Mouse (Mus musculus) kidney, postnatal 0 days (tissue): Measurements from ENCODE around the gene Dis3l2. TPM values are rescaled to one million over a fixed set of nuclear protein-coding genes. Genes with fewer than 3 reads are reported as not detected.
A peak's percentile ranks its signal among the peaks of the same experiment; 100 is the strongest.

Experiments used
- ATAC-seq: fragments of 200-750 bp; cut with Nextera tagmentation; replicated peaks from 2 replicates; pipeline ENCODE4 v1.8.0; 2017; ENCODE audit warnings: low read depth, moderate number of reproducible peaks, moderate TSS enrichment, moderate library complexity; ENCODE audit not compliant: low FRiP score
- DNase-seq: peaks from one replicate; pipeline ENCODE4 v3.0.0-alpha.2; 2016; ENCODE audit warnings: low spot score
- H3K27ac ChIP-seq: fragments of 300-500 bp; sonication (generic); 2 replicates; pipeline ENCODE4 v1.5.1; 2014; ENCODE audit warnings: mild to moderate bottlenecking
- H3K27me3 ChIP-seq: fragments of 300-500 bp; sonication (generic); 2 replicates; pipeline ENCODE4 v1.6.1; 2014; ENCODE audit warnings: low read length, mixed read lengths; ENCODE audit not compliant: insufficient read depth
- H3K36me3 ChIP-seq: fragments of 300-500 bp; sonication (generic); 2 replicates; pipeline ENCODE4 v1.6.1; 2014; ENCODE audit warnings: low read length, mixed read lengths; ENCODE audit not compliant: insufficient read depth
- H3K4me1 ChIP-seq: fragments of 300-500 bp; sonication (generic); replicated peaks from 2 replicates; pipeline ENCODE4 v1.6.1; 2014; ENCODE audit warnings: antibody characterized with exemption, low read length, mixed read lengths; ENCODE audit not compliant: insufficient read depth
- H3K4me2 ChIP-seq: fragments of 300-500 bp; sonication (generic); 2 replicates; pipeline ENCODE4 v1.6.1; 2014; ENCODE audit warnings: mild to moderate bottlenecking, low read length, moderate library complexity, mixed read lengths
- H3K4me3 ChIP-seq: fragments of 300-500 bp; sonication (generic); replicated peaks from 2 replicates; pipeline ENCODE4 v1.5.1; 2014; ENCODE audit warnings: low read depth, low read length
- H3K9ac ChIP-seq: fragments of 300-500 bp; sonication (generic); 2 replicates; pipeline ENCODE4 v1.6.1; 2014; ENCODE audit warnings: low read depth, low read length
- H3K9me3 ChIP-seq: fragments of 300-500 bp; sonication (generic); replicated peaks from 2 replicates; pipeline ENCODE4 v1.6.1; 2016; ENCODE audit warnings: low read length, inconsistent platforms, mixed read lengths
- CTCF ChIP-seq: IDR thresholded peaks from 2 replicates; pipeline ENCODE4 v1.5.1; 2016; ENCODE audit warnings: antibody characterized with exemption, low read depth, mild to moderate bottlenecking, moderate library complexity
- WGBS: fragments of 180-500 bp; shearing (Covaris S2); extraction: QIAGEN DNeasy Blood & Tissue Kit; methylation state at CpG from one replicate; pipeline ENCODE4 v1.1.7; 2014; 5-methylcytosine and 5-hydroxymethylcytosine counted together
- polyA plus RNA-seq: library from polyadenylated mRNA; unstranded; fragments of >200 nt; fragmentation: Nextera tagmentation; extraction: Ambion mirVana; gene quantifications from 2 replicates; pipeline ENCODE4 v1.2.1, GENCODE M21; 2015

Dis3l2 gene
- polyA plus RNA-seq, 1 experiment from 2014 or later = 20.9 TPM

- ATAC-seq (no peak), DNase-seq (no peak)
- peak; percentile 28; the same call in 1 of the 2 replicates for TF ChIP-seq CTCF
- 0 out of 2 replicates have a peak, but pooled peaks cover 5% of the 10 kb centered on the region for H3K4me1 ChIP-seq
- WGBS = 31% methylated on average over 2 of the region's 2 CpGs
- no peak overlapping the region for H3K4me3 ChIP-seq
- no peaks in the 10 kb centered on the region for H3K36me3 ChIP-seq
- H3K27ac ChIP-seq = no peak overlapping the region
- no peak overlapping the region for H3K4me2 ChIP-seq
- H3K9ac ChIP-seq = no peak overlapping the region
- H3K9me3 ChIP-seq = no peaks in the 10 kb centered on the region
- H3K27me3 ChIP-seq = no peaks in the 10 kb centered on the region
These were observed 4.9 kb upstream of the Dis3l2 start for GRCm38 (mm10) chr1:86698721-86699120.

- H3K4me1 ChIP-seq = 0 out of 2 replicates have a peak, but pooled peaks cover 5% of the 10 kb centered on the region
- H3K4me3 ChIP-seq = no peak overlapping the region
- ATAC-seq (no peak), DNase-seq (no peak)
- no peak overlapping the region for H3K4me2 ChIP-seq
- no peak overlapping the region for H3K27ac ChIP-seq
- no peaks in the 10 kb centered on the region for H3K36me3 ChIP-seq
- no peaks in the 10 kb centered on the region for H3K9me3 ChIP-seq
- H3K27me3 ChIP-seq = no peaks in the 10 kb centered on the region
- whole genome bisulfite sequencing = 69% methylated on average over 11 of the region's 11 CpGs
- peak; percentile 19; the same call in 1 of the 2 replicates for TF ChIP-seq CTCF
- H3K9ac ChIP-seq = no peak overlapping the region
These were observed 4.1 kb upstream of the Dis3l2 start for GRCm38 (mm10) chr1:86699346-86700136.

DNA sequence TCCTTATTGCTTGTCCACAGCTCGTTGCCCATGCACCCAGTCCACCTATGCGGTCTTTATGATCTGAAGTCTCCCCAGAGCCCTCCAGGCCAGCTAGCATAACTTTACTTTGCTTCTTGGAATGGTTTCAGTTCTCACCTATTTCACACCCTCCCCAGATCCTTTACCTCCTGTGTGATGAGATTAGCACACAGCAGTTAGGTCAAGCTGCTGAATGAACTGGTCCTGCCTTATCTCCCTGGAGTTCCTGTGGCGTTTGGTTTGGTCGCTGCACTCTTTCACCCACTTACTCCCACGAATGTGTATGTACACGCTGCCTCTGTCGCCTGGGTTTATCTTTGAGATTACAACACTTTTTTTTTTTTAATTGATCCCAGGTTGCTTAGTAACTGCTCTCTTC, 3.2 kb upstream of the Dis3l2 start:
- H3K36me3 ChIP-seq = no peaks in the 10 kb centered on the region
- no peaks in the 10 kb centered on the region for H3K9me3 ChIP-seq
- H3K4me1 ChIP-seq = 0 out of 2 replicates have a peak, but pooled peaks cover 5% of the 10 kb centered on the region
- no peaks in the 10 kb centered on the region for H3K27me3 ChIP-seq
- DNase-seq = no peak
- H3K4me2 ChIP-seq = no peak overlapping the region
- no peak for ATAC-seq
- no peak overlapping the region for H3K27ac ChIP-seq
- no peak overlapping the region for H3K4me3 ChIP-seq
- 77% methylated on average over 7 of the region's 7 CpGs for WGBS
- TF ChIP-seq CTCF = no peak
- no peak overlapping the region for H3K9ac ChIP-seq

GRCm38 (mm10) chr1:86703965-86704326, 338 bp downstream of the Dis3l2 start:
- no peak for DNase-seq

GRCm38 (mm10) chr1:86705461-86705860, 1.9 kb downstream of the Dis3l2 start:
- 86% methylated on average over 3 of the region's 3 CpGs for WGBS
- no peak overlapping the region for H3K27ac ChIP-seq
- 0 out of 2 replicates have a peak, but pooled peaks cover 5% of the 10 kb centered on the region for H3K4me1 ChIP-seq
- no peak overlapping the region for H3K4me3 ChIP-seq
- TF ChIP-seq CTCF = no peak
- H3K9ac ChIP-seq = no peak overlapping the region
- no peaks in the 10 kb centered on the region for H3K9me3 ChIP-seq
- ATAC-seq (no peak), DNase-seq (no peak)
- no peaks in the 10 kb centered on the region for H3K36me3 ChIP-seq
- no peaks in the 10 kb centered on the region for H3K27me3 ChIP-seq
- no peak overlapping the region for H3K4me2 ChIP-seq

More at GRCm38 (mm10) chr1:86703965-86704326, 338 bp downstream of the Dis3l2 start:
- under 1% methylated on average over 27 of the region's 27 CpGs for whole genome bisulfite sequencing
- peak overlapping the region; percentile 90 for H3K9ac ChIP-seq
- 0 out of 2 replicates have a peak, but pooled peaks cover 5% of the 10 kb centered on the region for H3K4me1 ChIP-seq
- H3K27ac ChIP-seq = peak overlapping the region; percentile 93
- TF ChIP-seq CTCF = no peak
- H3K27me3 ChIP-seq = no peaks in the 10 kb centered on the region
- peak overlapping the region; percentile 78 for H3K4me2 ChIP-seq
- H3K36me3 ChIP-seq = no peaks in the 10 kb centered on the region
- no peaks in the 10 kb centered on the region for H3K9me3 ChIP-seq
- no peak for ATAC-seq
- peak overlapping the region; percentile 92 for H3K4me3 ChIP-seq

DNA sequence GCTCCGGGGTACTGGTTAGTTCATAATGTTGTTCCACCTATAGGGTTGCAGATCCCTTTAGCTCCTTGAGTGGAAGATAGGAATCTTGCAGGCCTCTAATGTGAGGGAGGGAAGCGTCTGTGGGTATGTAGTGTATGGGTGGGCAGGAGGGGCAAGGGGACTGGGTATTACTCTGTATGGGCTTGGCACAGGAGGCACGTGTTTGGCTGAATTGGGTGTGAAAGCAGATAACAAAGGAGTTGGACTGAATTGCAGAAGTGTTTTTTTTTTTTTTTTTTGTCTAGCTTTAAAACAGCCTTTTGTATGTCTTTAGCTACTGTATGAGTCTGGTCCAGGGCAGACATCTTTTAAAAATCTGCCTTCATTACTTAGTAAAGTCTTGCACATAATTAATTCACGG, 5.9 kb downstream of the Dis3l2 start:
- no peak for DNase-seq
- no peaks in the 10 kb centered on the region for H3K4me1 ChIP-seq
- no peaks in the 10 kb centered on the region for H3K27me3 ChIP-seq
- no peaks in the 10 kb centered on the region for H3K36me3 ChIP-seq
- 85% methylated on average over 4 of the region's 4 CpGs for WGBS
- no peak overlapping the region for H3K27ac ChIP-seq
- no peak overlapping the region for H3K4me3 ChIP-seq
- ATAC-seq = no peak
- H3K9ac ChIP-seq = no peak overlapping the region
- no peak overlapping the region for H3K4me2 ChIP-seq
- H3K9me3 ChIP-seq = no peaks in the 10 kb centered on the region
- TF ChIP-seq CTCF = no peak
